Comparison of ENCODE assay signal across 8 mouse cellular contexts in the genomic region with DNA sequence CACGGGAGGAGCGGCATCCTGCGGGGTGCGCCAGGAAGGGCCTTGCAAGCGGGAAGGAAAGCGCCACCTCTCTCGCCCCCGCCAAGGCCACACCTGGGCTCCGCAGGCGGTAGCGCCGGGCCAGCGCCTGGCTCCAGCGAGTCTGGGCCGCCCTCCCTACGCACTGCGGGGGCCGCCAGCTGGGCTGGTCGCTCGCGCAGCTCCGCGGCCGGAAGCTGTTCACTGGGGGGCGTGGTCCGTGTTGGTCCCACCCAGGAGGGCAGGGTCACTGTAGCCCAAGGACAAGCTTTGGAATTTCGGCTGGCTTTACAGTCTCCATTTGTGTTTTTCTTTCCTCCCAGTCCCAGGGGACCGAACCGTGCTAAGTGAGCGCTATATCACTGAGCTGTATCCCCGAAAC. TPM values are rescaled to one million over a fixed set of nuclear protein-coding genes. Genes with fewer than 3 reads are reported as not detected.
DNase-seq lines count a peak whose midpoint lies in the region; ATAC-seq and TF ChIP-seq lines count a peak whose summit lies in the region.

No protein-coding gene starts in this region.

- no peak for ATAC-seq in erythroblast, adult 5-6 weeks (replicated peaks; ENCODE audit: low FRiP score, poor library complexity, severe bottlenecking)
- peak; percentile 89 for ATAC-seq in embryonic facial prominence, embryonic 12.5 days (ENCODE audit: insufficient number of reproducible peaks, insufficient read depth, low FRiP score, low TSS enrichment)
- ATAC-seq in limb, embryonic 12.5 days (ENCODE audit: insufficient number of reproducible peaks, insufficient read depth, low FRiP score, low TSS enrichment, low read depth): peak; percentile 89
- ATAC-seq in midbrain, embryonic 16.5 days: peak; percentile 91

- peak overlapping the region; percentile 64 for H3K9ac ChIP-seq in embryonic facial prominence, embryonic 12.5 days
- peak overlapping the region; percentile 62 for H3K9ac ChIP-seq in limb, embryonic 12.5 days (replicated peaks)
- peak overlapping the region; percentile 79 for H3K9ac ChIP-seq in midbrain, embryonic 16.5 days (ENCODE audit: low read depth, low read length)

- TF ChIP-seq POLR2A in kidney, adult 2 months (IDR thresholded peaks at IDR 0.05; ENCODE audit: low read depth, low read length): peak; percentile 53
- TF ChIP-seq POLR2A in testis, adult 2 months (IDR thresholded peaks at IDR 0.05; ENCODE audit: control insufficient read depth, low read depth, low read length): no peak; the same call in none of the 2 replicates

- peaks cover 15% of the 10 kb centered on the region for H3K4me1 ChIP-seq in erythroblast, embryonic 14.5 days (ENCODE audit: control insufficient read depth)
- peaks cover 30% of the 10 kb centered on the region for H3K4me1 ChIP-seq in embryonic facial prominence, embryonic 12.5 days
- H3K4me1 ChIP-seq in kidney, adult 2 months (ENCODE audit: control insufficient read depth, insufficient read depth, low read length): peaks cover 15% of the 10 kb centered on the region
- H3K4me1 ChIP-seq in limb, embryonic 12.5 days (replicated peaks): peaks cover 51% of the 10 kb centered on the region
- peaks cover 18% of the 10 kb centered on the region for H3K4me1 ChIP-seq in midbrain, embryonic 16.5 days (ENCODE audit: control insufficient read depth, insufficient read depth, low read length)
- H3K4me1 ChIP-seq in testis, adult 2 months (ENCODE audit: control insufficient read depth, insufficient read depth, low read length): peaks cover 23% of the 10 kb centered on the region

- TF ChIP-seq CTCF in kidney, adult 2 months (conservative IDR thresholded peaks at IDR 0.05; ENCODE audit: insufficient read depth, insufficient read length, low read depth, low read length): no peak
- no peak for TF ChIP-seq CTCF in testis, adult 2 months (IDR thresholded peaks at IDR 0.05; ENCODE audit: control insufficient read depth, insufficient read depth, insufficient replicate concordance, low read depth, low read length)

- H3K27ac ChIP-seq in embryonic facial prominence, embryonic 12.5 days: peak overlapping the region; percentile 96
- H3K27ac ChIP-seq in kidney, adult 2 months (ENCODE audit: insufficient read depth, low read depth, low read length): peak overlapping the region; percentile 97
- H3K27ac ChIP-seq in limb, embryonic 12.5 days: peak overlapping the region; percentile 98
- peak overlapping the region; percentile 72 for H3K27ac ChIP-seq in midbrain, embryonic 16.5 days (ENCODE audit: low read length)
- peak overlapping the region; percentile 77 for H3K27ac ChIP-seq in testis, adult 2 months (ENCODE audit: control insufficient read depth, insufficient read depth, low read depth, low read length)

- DNase-seq in heart, adult 18-20 months: peak; percentile 95 to 97
- DNase-seq in kidney, adult 2 months: peak; percentile 97

- H3K4me2 ChIP-seq in embryonic facial prominence, embryonic 12.5 days (replicated peaks): peak overlapping the region; percentile 59
- H3K4me2 ChIP-seq in limb, embryonic 12.5 days: peak overlapping the region; percentile 63
- peak overlapping the region; percentile 58 for H3K4me2 ChIP-seq in midbrain, embryonic 16.5 days (ENCODE audit: low read length)

- peak overlapping the region; percentile 39 for H3K4me3 ChIP-seq in erythroblast, embryonic 14.5 days (replicated peaks)
- H3K4me3 ChIP-seq in embryonic facial prominence, embryonic 12.5 days: peak overlapping the region; percentile 36
- H3K4me3 ChIP-seq in kidney, adult 2 months (ENCODE audit: insufficient read depth, low read depth, low read length): peak overlapping the region; percentile 54
- H3K4me3 ChIP-seq in limb, embryonic 12.5 days (replicated peaks): peak overlapping the region; percentile 38
- H3K4me3 ChIP-seq in midbrain, embryonic 16.5 days (ENCODE audit: low read depth, low read length): peak overlapping the region; percentile 43
- peak overlapping the region; percentile 81 for H3K4me3 ChIP-seq in testis, adult 2 months (ENCODE audit: control insufficient read depth, low read depth, low read length)

- no peaks in the 10 kb centered on the region for H3K9me3 ChIP-seq in erythroblast, embryonic 14.5 days (ENCODE audit: control insufficient read depth, low read length)
- H3K9me3 ChIP-seq in embryonic facial prominence, embryonic 12.5 days: no peaks in the 10 kb centered on the region
- no peaks in the 10 kb centered on the region for H3K9me3 ChIP-seq in limb, embryonic 12.5 days
- H3K9me3 ChIP-seq in midbrain, embryonic 16.5 days (replicated peaks; ENCODE audit: control insufficient read depth, low read length, poor library complexity, severe bottlenecking): no peaks in the 10 kb centered on the region

- 3% methylated on average over 28 of the region's 31 CpGs for WGBS in embryonic facial prominence, embryonic 12.5 days
- 10% methylated on average over 31 of the region's 31 CpGs for WGBS in kidney, adult 2 months
- WGBS in limb, embryonic 12.5 days: under 1% methylated on average over 31 of the region's 31 CpGs
- 2% methylated on average over 28 of the region's 31 CpGs for WGBS in midbrain, embryonic 16.5 days

- H3K36me3 ChIP-seq in erythroblast, embryonic 14.5 days (ENCODE audit: control insufficient read depth): peaks cover 45% of the 10 kb centered on the region
- peaks cover 33% of the 10 kb centered on the region for H3K36me3 ChIP-seq in embryonic facial prominence, embryonic 12.5 days
- H3K36me3 ChIP-seq in kidney, adult 2 months (ENCODE audit: control insufficient read depth, insufficient read depth, low read length): peaks cover 1% of the 10 kb centered on the region; the same call in 1 of the 2 replicates
- peaks cover 33% of the 10 kb centered on the region for H3K36me3 ChIP-seq in limb, embryonic 12.5 days
- H3K36me3 ChIP-seq in midbrain, embryonic 16.5 days (ENCODE audit: control insufficient read depth, insufficient read depth, low read length): peaks cover 16% of the 10 kb centered on the region
- no peaks in the 10 kb centered on the region; the same call in 1 of the 2 replicates for H3K36me3 ChIP-seq in testis, adult 2 months (ENCODE audit: control insufficient read depth, insufficient read depth, low read length)

- H3K27me3 ChIP-seq in erythroblast, embryonic 14.5 days (ENCODE audit: control insufficient read depth): no peaks in the 10 kb centered on the region
- H3K27me3 ChIP-seq in embryonic facial prominence, embryonic 12.5 days: no peaks in the 10 kb centered on the region
- no peaks in the 10 kb centered on the region for H3K27me3 ChIP-seq in kidney, adult 2 months (replicated peaks; ENCODE audit: control insufficient read depth, insufficient read depth, low read length)
- no peaks in the 10 kb centered on the region for H3K27me3 ChIP-seq in limb, embryonic 12.5 days
- no peaks in the 10 kb centered on the region for H3K27me3 ChIP-seq in midbrain, embryonic 16.5 days (ENCODE audit: control insufficient read depth, insufficient read depth, low read depth, low read length)
- H3K27me3 ChIP-seq in testis, adult 2 months (ENCODE audit: control insufficient read depth, insufficient read depth, low read length): no peaks in the 10 kb centered on the region

RNA-seq across cellular contexts. Expression of a gene that starts 20.8 kb away (rescaled TPM):
- polyA plus RNA-seq in erythroblast, embryonic 14.5 days (2012): 0.19 and 0.30 TPM in 2 replicates
- 2.3 TPM in 1 of 2 replicates, not detected in the other for total RNA-seq in erythroblast, adult 5-6 weeks (2015; ENCODE audit: low replicate concordance)
- total RNA-seq in erythroblast, adult 5-6 weeks (2017; ENCODE audit: low replicate concordance): 1.4 and 3.2 TPM in 2 replicates
- 36.4 and 38.9 TPM in 2 replicates for polyA plus RNA-seq in embryonic facial prominence, embryonic 12.5 days (2016; fragmentation: Nextera tagmentation; extraction: Ambion mirVana)
- total RNA-seq in heart, adult 18-20 months (2021): 10 to 100 TPM; 15.8 to 16.4 TPM
- polyA plus RNA-seq in kidney, adult 2 months (2012; rRNA removed): 8.4 and 10.1 TPM in 2 replicates
- polyA plus RNA-seq in limb, embryonic 12.5 days (2016; fragmentation: Nextera tagmentation; extraction: Ambion mirVana): 36.3 and 39.2 TPM in 2 replicates
- 31.1 and 34.4 TPM in 2 replicates for polyA plus RNA-seq in midbrain, embryonic 16.5 days (2015; fragmentation: Nextera tagmentation; extraction: Ambion mirVana)
- polyA plus RNA-seq in testis, adult 2 months (2012; rRNA removed): 41.8 and 43.6 TPM in 2 replicates

RNA-seq across cellular contexts. Expression of a gene that starts 28.4 kb away (rescaled TPM):
- polyA plus RNA-seq in erythroblast, embryonic 14.5 days (2012): 0.75 and 1.2 TPM in 2 replicates
- 3.6 TPM in 1 of 2 replicates, not detected in the other for total RNA-seq in erythroblast, adult 5-6 weeks (2015; ENCODE audit: low replicate concordance)
- 3.7 and 4.5 TPM in 2 replicates for total RNA-seq in erythroblast, adult 5-6 weeks (2017; ENCODE audit: low replicate concordance)
- 168 and 170 TPM in 2 replicates for polyA plus RNA-seq in embryonic facial prominence, embryonic 12.5 days (2016; fragmentation: Nextera tagmentation; extraction: Ambion mirVana)
- total RNA-seq in heart, adult 18-20 months (2021): 10 to 100 TPM; 63.7 to 75.1 TPM
- 156 and 235 TPM in 2 replicates for polyA plus RNA-seq in kidney, adult 2 months (2012; rRNA removed)
- 299 and 330 TPM in 2 replicates for polyA plus RNA-seq in limb, embryonic 12.5 days (2016; fragmentation: Nextera tagmentation; extraction: Ambion mirVana)
- 23.7 and 35.7 TPM in 2 replicates for polyA plus RNA-seq in midbrain, embryonic 16.5 days (2015; fragmentation: Nextera tagmentation; extraction: Ambion mirVana)
- 5.5 and 12.8 TPM in 2 replicates for polyA plus RNA-seq in testis, adult 2 months (2012; rRNA removed)

RNA-seq across cellular contexts. Expression of a gene that starts 38.4 kb away (rescaled TPM):
- 2.1 and 2.4 TPM in 2 replicates for polyA plus RNA-seq in erythroblast, embryonic 14.5 days (2012)
- 32.9 and 37.4 TPM in 2 replicates for total RNA-seq in erythroblast, adult 5-6 weeks (2015; ENCODE audit: low replicate concordance)
- total RNA-seq in erythroblast, adult 5-6 weeks (2017; ENCODE audit: low replicate concordance): 13.8 and 20.8 TPM in 2 replicates
- 129 and 131 TPM in 2 replicates for polyA plus RNA-seq in embryonic facial prominence, embryonic 12.5 days (2016; fragmentation: Nextera tagmentation; extraction: Ambion mirVana)
- 10 to 100 TPM; 32.7 to 39.6 TPM for total RNA-seq in heart, adult 18-20 months (2021)
- polyA plus RNA-seq in kidney, adult 2 months (2012; rRNA removed): 129 and 161 TPM in 2 replicates
- 129 and 135 TPM in 2 replicates for polyA plus RNA-seq in limb, embryonic 12.5 days (2016; fragmentation: Nextera tagmentation; extraction: Ambion mirVana)
- 181 and 187 TPM in 2 replicates for polyA plus RNA-seq in midbrain, embryonic 16.5 days (2015; fragmentation: Nextera tagmentation; extraction: Ambion mirVana)
- 84.1 and 84.7 TPM in 2 replicates for polyA plus RNA-seq in testis, adult 2 months (2012; rRNA removed)

RNA-seq across cellular contexts. Expression of a gene that starts 46.3 kb away (rescaled TPM):
- polyA plus RNA-seq in erythroblast, embryonic 14.5 days (2012): not detected in 2 replicates
- not detected in 2 replicates for total RNA-seq in erythroblast, adult 5-6 weeks (2015; ENCODE audit: low replicate concordance)
- not detected in 2 replicates for total RNA-seq in erythroblast, adult 5-6 weeks (2017; ENCODE audit: low replicate concordance)
- polyA plus RNA-seq in embryonic facial prominence, embryonic 12.5 days (2016; fragmentation: Nextera tagmentation; extraction: Ambion mirVana): 14.3 and 14.5 TPM in 2 replicates
- 10 to 100 TPM; 11.9 to 15.2 TPM for total RNA-seq in heart, adult 18-20 months (2021)
- 2.9 and 3.1 TPM in 2 replicates for polyA plus RNA-seq in kidney, adult 2 months (2012; rRNA removed)
- 29.9 and 30.6 TPM in 2 replicates for polyA plus RNA-seq in limb, embryonic 12.5 days (2016; fragmentation: Nextera tagmentation; extraction: Ambion mirVana)
- polyA plus RNA-seq in midbrain, embryonic 16.5 days (2015; fragmentation: Nextera tagmentation; extraction: Ambion mirVana): 5.0 and 5.4 TPM in 2 replicates
- polyA plus RNA-seq in testis, adult 2 months (2012; rRNA removed): 0.32 and 0.85 TPM in 2 replicates

Comparison
In these comparisons a context has a peak if more than half of its experiments do, and no peak if none do; other contexts are left out.
1. RNA of a gene that starts 38.4 kb away (polyA plus RNA-seq): 181 to 187 TPM in midbrain, embryonic 16.5 days, 129 to 135 TPM in limb, embryonic 12.5 days, 129 to 131 TPM in embryonic facial prominence, embryonic 12.5 days, 129 to 161 TPM in kidney, adult 2 months and 84.1 to 84.7 TPM in testis, adult 2 months; 2.1 to 2.4 TPM in erythroblast, embryonic 14.5 days; every median in the first group is over 10 times any median in the second.
2. Peak in every context shown above with its lines, with median percentiles within 50 percentile points of each other: H3K4me3 ChIP-seq, H3K27ac ChIP-seq, H3K4me2 ChIP-seq and H3K9ac ChIP-seq.